Mouse (Mus musculus) cortical plate, adult 2 months (tissue): ENCODE results near the gene Psrc1.

Source experiments
- CTCF ChIP-seq: fragments of 200-500 bp; IDR thresholded peaks from 2 replicates; pipeline ENCODE4 v1.5.1; 2011; ENCODE audit warnings: mild to moderate bottlenecking, control low read depth, low read length; ENCODE audit not compliant: insufficient read depth; ENCODE audit errors: extremely low read depth
- POLR2A ChIP-seq: fragments of 200-500 bp; IDR thresholded peaks from 2 replicates; pipeline ENCODE4 v1.6.1; 2011; ENCODE audit warnings: mild to moderate bottlenecking, low read length, control low read depth; ENCODE audit not compliant: insufficient read depth; ENCODE audit errors: extremely low read depth

DNA sequence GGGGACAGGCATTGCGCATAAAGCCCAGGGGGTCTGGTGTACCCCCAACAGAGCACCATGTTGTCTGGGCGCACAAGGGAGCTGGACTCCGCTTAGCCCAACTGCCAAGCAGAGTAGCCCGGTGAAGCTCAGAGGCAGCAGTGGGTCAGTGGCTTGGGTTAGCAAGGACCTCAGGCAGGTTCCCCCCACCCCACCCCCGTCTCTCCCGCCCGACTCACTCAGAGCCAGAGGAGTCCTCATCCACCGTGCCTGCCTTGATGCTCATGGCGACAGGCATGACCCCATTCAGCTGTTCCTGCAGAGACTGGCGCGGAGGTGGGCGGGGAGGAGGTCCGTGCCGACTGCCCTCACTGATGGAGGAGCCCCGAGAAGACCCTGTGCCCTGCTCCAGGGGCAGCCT lies 9.2 kb downstream of the Psrc1 start:
- TF ChIP-seq POLR2A (no peak), CTCF (no peak)
